Mouse (Mus musculus): Measurements from ENCODE around the gene Myh10.

GRCm38 (mm10) chr11:68759691-68760090 is 68.3 kb downstream of the Myh10 start:
- TF ChIP-seq CTCF (IDR thresholded peaks at IDR 0.05; ENCODE audit: low read depth): no peak
- no peak for TF ChIP-seq EP300 (IDR thresholded peaks at IDR 0.05; ENCODE audit: low read depth)

Measured in liver, embryonic 14.5 days (tissue).